Mouse (Mus musculus) left cerebral cortex, postnatal 4 days (tissue): ENCODE measurements at regions not wholly inside any gene's neighbourhood (a gene's known extent, or its start where the extent isn't known, plus 50 kb on each side); places are given as distances from the start of the nearest gene placed in this dataset.
A peak's percentile ranks its signal among the peaks of the same experiment; 100 is the strongest.

Experiments used
- DNase-seq: peaks from one replicate; pipeline ENCODE4 v3.0.0-alpha.2; 2022
- intact Hi-C: fragments of 180-260 bp; cut with DNase I; formaldehyde crosslinking; loops from one replicate; pipeline ENCODE4 v1.15.1; 2025

DNA sequence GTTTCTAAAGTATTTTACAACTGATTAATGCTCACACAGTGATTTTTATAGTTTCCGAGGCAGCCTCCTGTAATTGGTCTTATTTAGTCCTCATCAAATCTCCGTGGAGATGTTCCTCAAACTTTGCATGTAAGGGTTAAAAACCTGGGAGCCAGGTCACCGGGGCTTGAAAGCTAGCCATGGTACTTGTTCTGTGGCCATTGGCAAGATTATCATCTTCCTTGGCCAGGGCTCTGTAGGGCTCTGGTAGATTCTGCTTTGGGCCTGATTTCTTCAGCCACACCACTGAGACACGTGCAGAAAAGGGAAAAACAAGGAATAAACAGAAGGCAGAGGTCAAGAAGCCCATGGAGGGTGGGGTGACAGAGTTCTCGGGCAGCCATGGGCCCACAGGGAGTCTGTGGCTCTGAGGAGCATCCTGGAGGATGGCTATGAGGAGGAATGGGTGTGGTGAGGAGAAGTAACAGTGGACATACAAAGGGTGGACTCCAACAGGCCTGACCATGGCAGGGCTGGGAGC is 50.7 kb upstream of the Eps8l3 start:
- DNase-seq = no peak

DNA sequence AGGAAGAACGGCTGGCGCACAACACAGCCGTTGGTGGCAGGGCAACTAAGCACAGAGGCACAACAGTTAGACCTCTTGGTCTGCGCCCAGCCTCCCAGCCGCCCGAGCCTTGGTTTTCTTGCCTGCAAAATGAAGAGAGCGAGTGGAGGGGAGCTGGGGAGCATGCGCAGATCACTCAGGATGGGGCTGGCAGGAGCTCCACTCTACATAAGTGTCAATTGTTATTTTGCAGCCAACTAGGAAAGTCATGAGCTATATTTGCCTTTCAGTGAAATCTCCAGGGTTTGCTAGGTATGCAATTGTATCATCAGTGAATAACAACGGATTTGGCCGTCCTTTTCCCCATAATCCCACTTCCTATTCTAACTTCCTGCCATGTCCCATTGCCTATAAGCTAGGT is 51.6 kb upstream of the Eps8l3 start:
- DNase-seq = no peak
- intact Hi-C loops = no loop called here

More for the DNA sequence above, 50.7 kb upstream of the Eps8l3 start:
- intact Hi-C loops = no loop called here

DNA sequence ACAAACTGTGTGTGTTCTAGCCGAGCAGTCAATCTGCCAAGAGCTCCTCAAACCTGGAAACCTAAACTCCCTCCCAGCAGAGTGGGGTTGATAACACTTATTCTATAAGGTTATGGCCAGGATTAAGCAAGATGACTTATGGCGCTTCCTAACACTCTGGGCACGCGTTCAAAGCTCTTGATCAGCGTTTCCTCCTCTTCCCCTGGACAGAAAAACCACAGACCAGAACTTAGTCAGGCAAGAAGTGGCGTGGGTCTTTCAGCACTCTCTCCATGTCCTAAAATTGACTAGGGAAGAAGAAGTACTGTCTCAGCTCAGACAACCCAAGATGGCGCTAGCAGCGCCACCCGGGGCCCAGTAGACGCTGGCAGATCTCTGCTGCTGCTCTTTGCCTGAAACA is 52.7 kb upstream of the Eps8l3 start:
- intact Hi-C loops = no loop called here
- DNase-seq = no peak

DNA sequence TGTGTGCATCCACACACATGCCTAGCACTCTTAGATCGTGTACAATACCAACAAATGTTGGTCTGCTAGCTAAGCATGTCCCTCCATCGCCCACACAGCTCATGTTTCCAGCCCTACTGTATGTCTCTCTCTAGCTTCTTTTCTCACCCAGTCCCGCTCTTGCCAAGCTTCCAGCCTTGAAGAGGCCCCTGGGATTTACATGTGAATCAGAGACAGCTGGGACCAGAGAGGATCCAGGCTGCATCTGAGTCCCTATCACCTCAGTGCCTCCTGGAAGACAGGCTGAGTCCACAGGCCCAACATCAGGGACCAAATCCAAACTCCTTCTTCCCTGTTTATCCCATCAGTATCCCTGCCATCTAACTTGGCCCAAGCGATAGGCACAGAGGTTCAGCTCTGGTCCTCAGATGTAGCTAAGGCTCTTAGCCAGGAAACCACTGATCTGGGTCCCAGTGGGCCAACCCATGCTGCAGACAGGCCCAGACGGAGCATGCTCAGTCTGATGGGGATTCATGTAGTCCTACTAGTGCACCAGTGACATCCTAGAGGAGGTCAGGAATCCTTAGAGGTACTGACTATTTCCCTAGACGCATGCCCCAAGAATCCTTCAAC is 53.3 kb upstream of the Eps8l3 start:
- DNase-seq = peak; percentile 52
- intact Hi-C loops = no loop called here

DNA sequence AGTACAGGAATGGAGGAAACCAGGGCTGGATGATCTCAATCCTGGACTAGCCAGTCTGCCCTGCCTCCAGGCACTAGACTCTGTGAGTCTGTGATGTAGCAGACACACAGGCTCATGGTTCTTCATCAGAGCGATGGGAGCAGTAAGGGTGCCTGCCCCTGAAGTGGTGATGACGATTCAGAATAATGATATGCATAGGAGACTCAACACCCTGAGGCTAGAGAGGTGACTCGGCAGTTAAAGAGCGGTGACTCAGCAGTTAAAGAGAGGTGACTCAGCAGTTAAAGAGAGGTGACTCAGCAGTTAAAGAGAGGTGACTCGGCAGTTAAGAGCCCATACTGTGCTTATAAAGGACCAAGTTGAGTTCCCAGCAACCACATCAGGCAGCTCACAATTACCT is 53.9 kb upstream of the Eps8l3 start:
- DNase-seq = no peak
- intact Hi-C loops = no loop called here

DNA sequence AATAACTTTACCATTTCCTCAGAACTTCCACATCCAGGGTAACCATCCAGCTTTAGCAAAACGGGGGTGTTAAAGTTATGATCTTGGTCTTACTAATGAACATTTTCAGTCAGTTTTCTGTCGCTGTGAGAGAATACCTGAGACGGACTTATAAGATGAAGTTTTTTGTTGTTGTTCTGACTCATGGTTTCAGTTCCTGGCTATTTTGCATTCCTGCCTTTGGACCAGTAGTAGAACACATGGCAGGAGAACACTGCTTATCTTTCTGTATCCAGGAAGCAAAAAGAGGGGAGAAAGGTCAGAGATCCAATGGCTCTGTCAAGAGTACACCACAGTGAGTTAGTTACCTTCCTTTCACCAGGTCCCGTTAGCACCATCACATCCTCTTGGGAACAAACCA is 54.5 kb upstream of the Eps8l3 start:
- intact Hi-C loops = no loop called here
- DNase-seq = no peak

DNA sequence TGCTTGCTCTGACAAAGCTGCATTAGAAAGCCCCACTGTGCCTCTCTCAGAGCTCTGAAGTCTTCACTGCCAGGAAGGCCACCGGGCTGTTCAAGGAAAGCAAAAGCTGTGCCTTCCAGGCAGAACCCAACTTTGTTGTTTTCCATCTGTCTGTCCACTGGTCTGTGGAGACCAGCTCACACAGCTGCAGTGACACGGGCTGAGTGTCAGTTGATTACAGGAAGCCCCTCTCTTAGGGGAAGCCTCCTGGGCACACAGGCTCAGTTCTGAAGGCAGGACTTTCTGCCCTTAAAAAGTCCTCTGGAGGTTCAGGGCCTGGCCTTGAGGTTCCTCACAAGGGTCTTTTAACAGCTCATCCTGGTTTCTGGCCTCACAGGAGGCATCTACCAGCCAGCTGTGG is 55.1 kb upstream of the Eps8l3 start:
- intact Hi-C loops = no loop called here
- no peak for DNase-seq

DNA sequence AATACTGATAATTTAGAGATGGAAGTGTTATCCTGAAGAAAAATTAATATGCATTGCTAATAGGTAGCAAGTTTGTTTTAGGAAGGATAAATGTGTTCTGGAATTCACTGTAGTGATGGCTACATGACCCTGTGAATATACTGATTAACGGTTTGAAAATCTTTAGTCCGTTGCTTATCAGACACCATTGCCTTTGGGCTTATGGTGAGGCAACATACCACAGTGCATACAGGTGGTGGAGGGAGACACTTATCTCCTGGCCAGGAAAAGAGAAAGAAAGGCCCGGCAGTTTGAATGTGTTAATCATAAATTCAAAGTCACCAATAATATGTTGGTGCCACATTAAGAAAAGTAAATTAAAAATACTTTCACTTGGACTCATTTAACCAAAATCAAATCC is 57.4 kb upstream of the Eps8l3 start:
- intact Hi-C loops = loop anchor here (5.0 kb wide), 1 partner anchor 858 kb away; no protein-coding TSS in a partner anchor
- no peak for DNase-seq

DNA sequence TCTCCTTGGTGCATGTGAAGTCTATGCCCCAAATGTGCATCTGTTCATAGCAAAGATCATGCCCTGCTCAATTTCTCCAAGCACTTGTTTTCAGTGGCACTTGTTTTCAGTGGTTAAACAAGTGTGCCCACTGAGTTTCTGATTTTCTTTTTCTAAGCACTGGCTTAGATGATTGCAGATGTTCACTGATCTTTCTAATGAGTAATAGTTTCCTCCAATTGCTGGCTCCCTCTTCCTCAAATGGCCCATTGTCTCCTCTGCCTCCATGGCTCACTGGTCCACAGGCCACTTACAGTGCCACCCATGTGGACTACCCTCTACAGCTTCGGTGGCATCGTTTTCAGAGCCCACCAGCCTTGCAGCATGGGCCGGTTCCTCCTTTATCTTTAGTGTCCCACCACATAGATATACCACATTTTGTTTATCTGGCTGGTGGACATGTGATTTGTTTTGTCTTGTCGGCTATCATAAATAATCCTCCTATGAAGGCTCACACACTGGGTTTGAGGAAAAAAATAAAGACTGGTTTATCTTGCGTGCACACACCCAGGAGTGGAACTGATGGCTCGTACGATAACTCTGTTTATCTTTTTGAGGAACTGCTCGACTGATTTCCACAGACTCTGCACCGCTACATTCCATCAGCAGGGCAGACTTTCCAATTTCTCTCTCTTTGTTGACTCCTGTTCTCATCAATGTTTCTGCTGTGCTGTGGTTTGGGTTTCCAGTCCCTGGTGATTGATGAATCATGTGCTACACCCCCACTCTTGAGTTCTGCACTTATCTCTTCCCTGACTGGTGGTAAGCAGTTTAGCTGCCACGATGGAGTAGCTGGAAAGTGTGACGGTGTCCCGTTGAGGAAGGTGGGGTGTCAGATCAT is 58.2 kb upstream of the Eps8l3 start:
- no peak for DNase-seq
- intact Hi-C loops = loop anchor here (5.0 kb wide), 1 partner anchor 858 kb away; no protein-coding TSS in a partner anchor

DNA sequence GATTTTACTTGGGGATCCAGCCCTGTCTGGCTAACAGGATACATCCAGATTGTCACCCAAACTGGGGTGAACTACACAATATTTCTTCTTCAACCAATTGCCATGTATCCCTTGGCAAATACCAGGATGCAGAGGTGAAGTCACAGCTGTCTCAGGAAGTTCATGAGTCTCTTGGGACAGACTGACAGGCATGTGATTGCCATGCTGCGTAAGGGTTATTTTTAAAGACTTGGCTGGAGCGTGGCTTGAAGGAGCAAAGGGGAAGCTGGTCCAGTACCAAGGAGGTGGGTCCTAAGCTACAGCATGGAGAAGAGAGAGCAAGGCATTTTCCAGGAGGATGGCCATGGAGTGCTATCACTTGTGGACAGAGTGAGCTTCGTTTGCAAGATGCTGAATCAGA is 55.8 kb upstream of the Csf1 start:
- intact Hi-C loops = loop anchor here (5.0 kb wide), 1 partner anchor 861 kb away; no protein-coding TSS in a partner anchor
- DNase-seq = no peak

DNA sequence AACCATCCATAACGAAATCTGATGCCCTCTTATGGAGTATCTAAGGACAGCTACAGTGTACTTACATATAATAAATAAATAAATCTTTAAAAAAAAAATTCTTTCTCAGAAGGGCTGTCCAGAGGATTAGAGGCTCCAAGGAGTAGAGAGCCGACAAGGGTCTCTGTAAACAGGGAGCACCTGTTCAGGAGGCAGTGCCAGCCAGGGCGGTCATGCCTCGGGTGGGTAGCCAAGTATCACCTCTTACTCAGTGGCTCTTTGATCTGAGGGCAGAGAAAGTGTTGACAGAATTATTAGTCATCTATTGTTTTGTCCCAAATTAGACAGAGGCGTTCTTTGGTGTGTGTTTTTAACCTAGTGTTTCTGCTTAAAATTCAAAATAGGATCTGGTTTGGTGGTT is 54.0 kb upstream of the Csf1 start:
- intact Hi-C loops = no loop called here
- no peak for DNase-seq

DNA sequence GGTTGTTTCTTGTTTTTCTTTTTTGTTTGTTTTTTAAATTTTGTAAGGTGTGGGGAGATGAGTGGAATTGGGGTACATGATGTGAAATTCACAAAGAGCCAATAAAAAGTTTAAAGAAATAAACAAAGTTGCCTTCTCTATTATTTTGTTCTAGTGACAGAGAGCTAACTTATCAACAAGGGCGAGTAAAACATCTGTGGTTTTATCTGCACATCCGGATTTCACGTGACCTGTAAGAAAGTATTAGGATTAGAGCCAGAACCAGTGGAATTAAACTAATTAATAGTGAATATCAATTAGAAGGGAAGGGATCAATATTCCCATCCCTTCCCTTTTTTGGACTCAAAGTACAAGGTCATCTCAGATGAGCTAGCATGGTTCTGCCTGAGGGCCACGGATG is 52.6 kb upstream of the Csf1 start:
- DNase-seq = no peak
- intact Hi-C loops = no loop called here

DNA sequence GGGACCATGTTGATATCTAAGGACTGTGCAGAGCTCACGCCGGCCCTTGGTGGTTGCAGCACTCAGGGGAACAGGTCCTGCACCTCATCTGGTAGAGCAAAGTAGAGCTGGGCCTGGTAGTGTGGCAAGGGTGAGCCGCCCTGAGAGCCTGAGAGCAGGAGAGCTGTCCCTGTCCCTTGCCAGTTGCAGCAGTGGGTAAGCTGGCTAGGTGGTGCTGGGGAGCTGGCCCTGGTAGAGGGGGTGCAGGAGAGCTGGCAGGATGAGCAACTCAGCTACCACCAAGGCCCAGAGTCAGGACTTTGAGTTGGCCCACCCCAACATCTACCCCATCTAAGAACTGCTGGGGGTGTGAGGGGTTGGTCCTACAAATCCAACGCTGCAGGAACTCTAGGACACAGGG is 52.1 kb upstream of the Csf1 start:
- no peak for DNase-seq
- intact Hi-C loops = no loop called here

DNA sequence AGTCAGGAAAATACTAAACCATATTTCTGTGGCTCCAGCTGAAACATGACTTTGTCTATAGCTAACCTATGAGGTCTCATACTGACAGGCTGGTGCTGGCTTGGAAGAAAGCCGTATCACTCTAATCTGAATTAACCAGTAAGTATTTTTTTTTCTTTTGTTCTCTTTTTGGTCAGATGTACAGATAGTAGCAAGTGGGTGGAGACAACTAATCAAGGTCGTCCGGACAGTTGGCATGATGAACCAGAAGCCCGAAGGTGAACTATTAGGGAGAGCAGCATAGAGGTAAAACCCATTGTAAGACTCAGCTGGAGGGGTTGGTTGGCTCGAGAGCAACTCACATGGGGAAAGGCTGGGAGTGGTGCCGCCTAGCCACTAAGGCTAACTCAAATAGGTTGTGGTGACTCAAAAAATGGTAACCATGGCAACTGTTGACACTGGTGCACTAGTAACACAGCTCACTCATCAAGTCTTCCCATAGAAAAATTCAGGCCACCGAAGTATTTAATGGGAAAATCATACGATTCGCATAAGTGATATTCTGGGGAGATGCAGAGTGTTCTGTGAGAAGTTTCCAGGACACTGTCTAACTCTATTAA is 50.3 kb upstream of the Csf1 start:
- intact Hi-C loops = no loop called here
- no peak for DNase-seq
